Comparison of ENCODE assay signal across 24 mouse cellular contexts in the genomic region with DNA sequence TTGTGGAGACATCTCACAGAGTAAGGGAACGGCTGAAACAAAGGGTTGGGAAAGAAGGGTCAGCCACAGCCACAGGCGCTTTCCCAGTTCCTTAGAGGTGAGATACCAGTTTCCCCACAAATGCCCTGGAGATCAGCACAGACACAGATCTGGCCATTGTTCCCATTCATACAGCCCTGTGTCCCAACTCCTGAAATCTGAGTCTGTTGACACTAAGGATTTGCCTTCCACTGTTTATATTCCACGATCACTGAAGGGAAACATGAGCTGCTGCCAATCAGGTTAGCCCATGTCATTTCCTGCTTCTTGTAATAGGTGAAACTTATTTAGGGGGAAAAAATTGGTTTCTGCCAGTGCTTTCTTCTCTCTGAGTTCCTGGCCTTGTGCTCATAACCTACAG.
DNase-seq lines count a peak whose midpoint lies in the region; ATAC-seq and TF ChIP-seq lines count a peak whose summit lies in the region.
"Had no signal": no experiment of that assay in that cellular context is flagged by ENCODE, and none has a peak within 500 bp of the region (broad histone marks: within the 10 kb centered on the region; RNA-seq: fewer than 3 reads in every experiment).

No protein-coding gene starts in this region.

- ATAC-seq in liver, postnatal 0 days = no peak
- no peak for ATAC-seq in liver, embryonic 11.5 days (replicated peaks; ENCODE audit: low FRiP score)
- ATAC-seq: forebrain, postnatal 0 days; intestine, embryonic 16.5 days; lung, postnatal 0 days had no signal

- 63% methylated on average over 3 of the region's 3 CpGs for WGBS in liver, postnatal 0 days (ENCODE audit: insufficient replicate concordance)
- WGBS in liver, embryonic 11.5 days = 62% methylated on average over 3 of the region's 3 CpGs

- peak; percentile 18 for DNase-seq in embryo, embryonic 10 days (ENCODE audit: low spot score)
- no peak for DNase-seq in embryo, embryonic 9.5 days (ENCODE audit: extremely low spot score)
- no peak for DNase-seq in liver, postnatal 0 days
- no peak for DNase-seq in liver, embryonic 11.5 days (ENCODE audit: low spot score)
- peak; percentile 28 for DNase-seq in embryo, embryonic 10.5 days (ENCODE audit: low spot score)
- peak; percentile 81 for DNase-seq in fat pad, adult 2 months (ENCODE audit: extremely low read depth, low read depth, low spot score)
- DNase-seq in thymus, postnatal 0 days (ENCODE audit: low spot score) = no peak
- no peak for DNase-seq in ovary, postnatal 10 days (ENCODE audit: low spot score)
- DNase-seq: adrenal gland, postnatal 10 days; cerebellum, adult 8-10 months; cerebellum, postnatal 25 days; forebrain, postnatal 0 days; kidney, adult 9 months; kidney, postnatal 25 days had no signal

- no peaks in the 10 kb centered on the region for H3K36me3 ChIP-seq in liver, postnatal 0 days (replicated peaks; ENCODE audit: insufficient read depth, low read length)
- no peaks in the 10 kb centered on the region for H3K36me3 ChIP-seq in liver, embryonic 11.5 days (ENCODE audit: control insufficient read depth, insufficient read depth, low read length)
- H3K36me3 ChIP-seq: forebrain, embryonic 10.5 days; heart, embryonic 10.5 days; heart, embryonic 15.5 days; hindbrain, embryonic 12.5 days; limb, embryonic 12.5 days; neural tube, embryonic 13.5 days had no signal

- H3K9ac ChIP-seq in liver, postnatal 0 days (replicated peaks) = no peak overlapping the region
- H3K9ac ChIP-seq in liver, embryonic 11.5 days (ENCODE audit: low read depth, low read length) = no peak overlapping the region
- H3K9ac ChIP-seq: forebrain, postnatal 0 days; heart, embryonic 15.5 days; hindbrain, embryonic 12.5 days; limb, embryonic 12.5 days; neural tube, embryonic 13.5 days had no signal

- H3K9me3 ChIP-seq in liver, postnatal 0 days (ENCODE audit: low read length) = no peaks in the 10 kb centered on the region
- no peaks in the 10 kb centered on the region for H3K9me3 ChIP-seq in liver, embryonic 11.5 days (ENCODE audit: control insufficient read depth, low read length)
- H3K9me3 ChIP-seq: forebrain, embryonic 10.5 days; heart, embryonic 10.5 days; heart, embryonic 15.5 days; hindbrain, embryonic 12.5 days; limb, embryonic 12.5 days; neural tube, embryonic 13.5 days had no signal

- H3K27me3 ChIP-seq in liver, postnatal 0 days (ENCODE audit: insufficient read depth, low read length) = no peaks in the 10 kb centered on the region
- no peaks in the 10 kb centered on the region for H3K27me3 ChIP-seq in liver, embryonic 11.5 days (replicated peaks; ENCODE audit: control insufficient read depth, insufficient read depth, low read length)
- H3K27me3 ChIP-seq: CH12.LX; heart, embryonic 15.5 days; hindbrain, embryonic 12.5 days; neural tube, embryonic 13.5 days had no signal

- no peak for TF ChIP-seq EP300 in liver, postnatal 0 days (IDR thresholded peaks at IDR 0.05; ENCODE audit: low read depth)

- no peak overlapping the region for H3K4me2 ChIP-seq in liver, postnatal 0 days (ENCODE audit: low read depth, low read length)
- H3K4me2 ChIP-seq in liver, embryonic 11.5 days = no peak overlapping the region
- H3K4me2 ChIP-seq: heart, embryonic 15.5 days; hindbrain, embryonic 12.5 days; limb, embryonic 12.5 days; neural tube, embryonic 13.5 days had no signal

- H3K4me1 ChIP-seq in liver, postnatal 0 days (ENCODE audit: insufficient read depth) = peaks cover 10% of the 10 kb centered on the region
- no peaks in the 10 kb centered on the region for H3K4me1 ChIP-seq in liver, embryonic 11.5 days (replicated peaks; ENCODE audit: control insufficient read depth, insufficient read depth, low read length)

- no peak overlapping the region for H3K4me3 ChIP-seq in liver, postnatal 0 days (ENCODE audit: low read depth, low read length)
- no peak overlapping the region for H3K4me3 ChIP-seq in liver, embryonic 11.5 days (ENCODE audit: low read depth, low read length)
- H3K4me3 ChIP-seq: forebrain, embryonic 10.5 days; heart, embryonic 10.5 days; heart, embryonic 15.5 days; hindbrain, embryonic 12.5 days; limb, embryonic 12.5 days; neural tube, embryonic 13.5 days had no signal

- H3K27ac ChIP-seq in liver, postnatal 0 days (ENCODE audit: low read depth) = 0 out of 2 replicates have a peak overlapping the region, but pooled peaks have one; percentile 19
- H3K27ac ChIP-seq in liver, embryonic 11.5 days (ENCODE audit: low read depth, low read length) = no peak overlapping the region
- H3K27ac ChIP-seq: forebrain, embryonic 10.5 days; heart, embryonic 10.5 days; heart, embryonic 15.5 days; hindbrain, embryonic 12.5 days; limb, embryonic 12.5 days; macrophage; neural tube, embryonic 13.5 days had no signal

- no peak for TF ChIP-seq CTCF in liver, postnatal 0 days (IDR thresholded peaks at IDR 0.05; ENCODE audit: low read depth)

Comparison
In these comparisons a context has a peak if more than half of its experiments do, and no peak if none do; other contexts are left out.
1. DNase-seq: peak in embryo, embryonic 10 days (single experiment), embryo, embryonic 10.5 days (single experiment) and fat pad, adult 2 months (single experiment); none in embryo, embryonic 9.5 days (single experiment), liver, postnatal 0 days (single experiment), liver, embryonic 11.5 days (single experiment), thymus, postnatal 0 days (single experiment) and ovary, postnatal 10 days (single experiment).